Mouse (Mus musculus) gastrocnemius, postnatal 10 days (tissue): ENCODE measurements around the gene Id1. TPM values are rescaled to one million over a fixed set of nuclear protein-coding genes. Genes with fewer than 3 reads are reported as not detected.

ENCODE experiments used
- DNase-seq: peaks from one replicate; pipeline ENCODE4 v3.0.0; 2021; ENCODE audit warnings: mixed read lengths
- microRNA-seq, 2 experiments: library from miRNA; unstranded; fragments of <30 nt; microRNA quantifications; one replicate each; pipeline ENCODE4 v1.2.0; 2021
- total RNA-seq, 2 experiments: library from RNA; stranded (reverse); gene quantifications; 2 replicates each; pipeline ENCODE4 v1.2.3; 2021

Gene Id1
- total RNA-seq, 2 experiments from 2014 or later, result 17.6 to 21.1 TPM

DNA sequence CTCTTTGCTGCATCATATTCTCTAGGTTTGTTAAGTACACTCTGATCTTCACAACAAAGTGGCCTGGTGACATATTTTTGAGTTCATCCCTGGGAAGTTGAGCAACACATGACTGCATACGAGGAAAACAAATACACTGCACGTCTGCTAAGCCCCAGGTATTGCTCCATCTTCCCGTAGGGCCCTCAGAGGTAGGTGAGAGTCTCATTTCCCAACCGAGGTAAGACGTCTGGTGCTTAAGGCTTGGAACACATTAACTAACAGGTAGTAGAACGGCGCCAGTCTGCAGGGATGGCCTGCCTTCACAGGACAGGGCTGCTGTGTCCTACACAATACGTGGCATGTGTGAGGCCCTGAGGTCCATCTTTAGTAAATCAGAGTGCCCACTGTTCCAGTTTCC is 48.6 kb downstream of the Id1 start:
- DNase-seq, result no peak

DNA sequence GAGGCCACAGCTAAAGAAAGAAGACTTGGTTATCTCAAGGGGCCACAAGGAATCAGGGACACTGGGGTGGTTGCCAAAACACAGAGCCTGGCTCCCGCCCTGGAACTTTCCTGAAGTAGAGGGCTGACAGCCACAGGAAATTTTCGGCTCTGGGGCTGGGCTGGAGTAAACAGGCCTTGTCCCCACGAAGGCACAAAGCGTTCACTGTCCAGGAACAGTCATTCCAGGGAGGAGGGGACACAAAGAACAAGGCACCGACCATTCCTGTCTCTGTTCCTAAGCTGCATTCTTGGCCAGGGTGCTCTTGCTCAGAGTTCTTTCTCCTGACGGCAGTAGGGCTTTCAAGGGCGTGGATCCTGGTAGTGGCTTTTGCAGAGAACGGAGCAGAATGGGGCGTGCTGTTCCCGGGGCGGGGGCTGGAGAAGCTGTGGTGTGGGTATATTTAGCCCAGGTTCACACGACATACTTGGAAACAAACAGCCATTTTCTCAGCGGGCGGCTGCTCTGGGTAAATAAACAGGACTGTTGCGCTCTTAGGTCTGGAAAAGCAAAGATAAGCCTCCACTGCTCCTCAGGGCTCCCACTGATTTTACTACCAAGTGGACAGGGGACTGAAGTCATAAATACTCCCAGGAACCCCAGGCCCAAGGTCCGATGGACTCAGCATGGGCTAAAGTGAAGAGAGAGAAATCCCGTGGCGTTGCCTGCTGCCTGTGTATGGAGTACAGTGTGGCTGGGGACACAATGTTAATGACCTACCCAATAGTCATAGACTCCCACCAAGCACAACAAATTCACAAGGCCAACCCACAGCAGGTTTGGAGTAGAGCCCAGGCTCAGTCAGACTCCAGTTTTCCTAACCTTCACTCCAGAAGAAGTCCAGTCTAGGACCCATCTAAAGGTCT is 49.6 kb downstream of the Id1 start:
- DNase-seq, result peak; percentile 57

Small RNAs within 50 kb of the gene (microRNA-seq; reads per million reads assigned to microRNA genes)
- 0 reads per million in 2 experiments for gene Gm23802

Other genes with a start within 250 kb of the Id1 start
- not detected for gene Defb22, start 246.1 kb upstream of the Id1 start, total RNA-seq
- not detected for gene Defb26, start 224.6 kb upstream of the Id1 start, total RNA-seq
- gene Defb28, start 218.0 kb upstream of the Id1 start, total RNA-seq, result not detected
- gene Defb29, start 196.2 kb upstream of the Id1 start, total RNA-seq, result not detected
- not detected for gene Gm17416, start 166.9 kb upstream of the Id1 start, total RNA-seq
- gene Defb21, start 163.5 kb upstream of the Id1 start, total RNA-seq, result not detected
- gene Defb19, start 155.9 kb upstream of the Id1 start, total RNA-seq, result not detected
- not detected for gene Defb45, start 136.9 kb upstream of the Id1 start, total RNA-seq
- not detected for gene Defb36, start 131.9 kb upstream of the Id1 start, total RNA-seq
- gene Defb25, start 113.2 kb upstream of the Id1 start, total RNA-seq, result 1 to 10 TPM; 1.5 to 1.6 TPM
- 10 to 100 TPM in 1 of 2 experiments, 1 to 10 TPM in 1; 9.1 to 11.5 TPM for gene Rem1, start 109.3 kb upstream of the Id1 start, total RNA-seq
- 10 to 100 TPM; 56.0 to 61.1 TPM for gene H13, start 66.8 kb upstream of the Id1 start, total RNA-seq
- 10 to 100 TPM; 12.5 to 19.3 TPM for gene Mcts2, start 49.2 kb upstream of the Id1 start, total RNA-seq
- 1 to 10 TPM; 5.6 to 6.9 TPM for gene Cox4i2, start 17.9 kb downstream of the Id1 start, total RNA-seq
- 10 to 100 TPM; 19.6 to 21.4 TPM for gene Bcl2l1, start 95.5 kb downstream of the Id1 start, total RNA-seq
- gene Tpx2, start 111.7 kb downstream of the Id1 start, total RNA-seq, result 10 to 100 TPM; 10.4 to 12.8 TPM
- gene Mylk2, start 175.1 kb downstream of the Id1 start, total RNA-seq, result 100 to 1,000 TPM; 111 to 112 TPM
- gene Foxs1, start 197.0 kb downstream of the Id1 start, total RNA-seq, result 1 to 10 TPM; 4.6 to 6.5 TPM
- 1 to 10 TPM; 2.5 to 3.1 TPM for gene Dusp15, start 215.4 kb downstream of the Id1 start, total RNA-seq
- not detected for gene Ttll9, start 226.2 kb downstream of the Id1 start, total RNA-seq